Mouse (Mus musculus): ENCODE measurements at regions not wholly inside any gene's neighbourhood (a gene's known extent, or its start where the extent isn't known, plus 50 kb on each side); places are given as distances from the start of the nearest gene placed in this dataset.

- DNase-seq (ENCODE audit: low spot score in 2 of 2): no peak
These were observed 202.7 kb downstream of the Gm16223 start for GRCm38 (mm10) chr5:42270286-42271076.

DNA sequence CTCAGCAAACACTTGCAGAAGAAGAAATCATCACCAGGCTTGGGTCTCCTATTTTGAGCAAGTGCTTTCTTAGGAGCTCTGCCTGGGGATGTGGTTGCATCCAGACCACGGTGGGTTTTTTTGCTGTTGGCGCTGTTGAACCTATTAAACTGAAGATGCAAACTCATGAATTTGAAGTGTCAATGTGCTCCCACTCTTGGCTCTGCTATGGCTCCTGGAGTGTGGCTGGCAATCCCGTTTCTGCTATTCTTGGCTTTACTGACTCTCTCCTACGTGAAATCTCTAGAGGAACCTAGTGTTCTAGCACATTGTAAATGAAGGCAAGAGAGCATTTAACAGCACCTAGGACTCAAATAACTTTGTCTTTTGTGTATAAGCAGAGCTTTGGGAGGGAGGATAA is 204.2 kb downstream of the Gm16223 start:
- DNase-seq (ENCODE audit: low spot score in 2 of 2): peak in 1 of 2 experiments; percentile 39

GRCm38 (mm10) chr5:42278617-42279296 is 211.0 kb downstream of the Gm16223 start:
- no peak for DNase-seq (ENCODE audit: low spot score in 2 of 2)
